Mouse (Mus musculus) liver, embryonic 13.5 days (tissue): ENCODE results near the gene Tbx15. TPM values are rescaled to one million over a fixed set of nuclear protein-coding genes. Genes with fewer than 3 reads are reported as not detected.
"Not testable (repeated sequence)": the region's sequence is repeated elsewhere in the genome, so short reads cannot be mapped to it uniquely, and the experiment has no call there.

Experiments used
- ATAC-seq: fragments of 200-750 bp; cut with Nextera tagmentation; 2 replicates; pipeline ENCODE4 v1.8.0; 2017; ENCODE audit warnings: low read depth, mild to moderate bottlenecking, moderate number of reproducible peaks, moderate library complexity
- DNase-seq: peaks from one replicate; pipeline ENCODE4 v3.0.0; 2022
- H3K27ac ChIP-seq: fragments of 300-500 bp; sonication (generic); 2 replicates; pipeline ENCODE4 v1.5.1; 2015; ENCODE audit warnings: moderate library complexity, mild to moderate bottlenecking, inconsistent platforms
- H3K27me3 ChIP-seq: fragments of 300-500 bp; sonication (generic); 2 replicates; pipeline ENCODE4 v1.6.1; 2015; ENCODE audit warnings: mild to moderate bottlenecking, inconsistent platforms
- H3K36me3 ChIP-seq: fragments of 300-500 bp; sonication (generic); 2 replicates; pipeline ENCODE4 v1.6.1; 2015; ENCODE audit warnings: mild to moderate bottlenecking, inconsistent platforms
- H3K4me1 ChIP-seq: fragments of 300-500 bp; sonication (generic); replicated peaks from 2 replicates; pipeline ENCODE4 v1.6.1; 2015; ENCODE audit warnings: inconsistent platforms
- H3K4me2 ChIP-seq: fragments of 300-500 bp; sonication (generic); 2 replicates; pipeline ENCODE4 v1.6.1; 2015; ENCODE audit warnings: inconsistent platforms, mild to moderate bottlenecking, moderate library complexity
- H3K4me3 ChIP-seq: fragments of 300-500 bp; sonication (generic); replicated peaks from 2 replicates; pipeline ENCODE4 v1.5.1; 2015; ENCODE audit warnings: mild to moderate bottlenecking, inconsistent platforms
- H3K9ac ChIP-seq: fragments of 300-500 bp; sonication (generic); 2 replicates; pipeline ENCODE4 v1.6.1; 2015; ENCODE audit warnings: mild to moderate bottlenecking, inconsistent platforms
- H3K9me3 ChIP-seq: fragments of 300-500 bp; sonication (generic); replicated peaks from 2 replicates; pipeline ENCODE4 v1.6.1; 2016; ENCODE audit warnings: inconsistent platforms
- WGBS: fragments of 180-500 bp; shearing (Covaris S2); methylation state at CpG from one replicate; pipeline ENCODE4 v1.1.7; 2015; ENCODE audit not compliant: insufficient replicate concordance; 5-methylcytosine and 5-hydroxymethylcytosine counted together
- polyA plus RNA-seq: library from polyadenylated mRNA; unstranded; fragments of >200 nt; fragmentation: Nextera tagmentation; extraction: Ambion mirVana; gene quantifications from 2 replicates; pipeline ENCODE4 v1.2.1, GENCODE M21; 2015

Gene Tbx15
- polyA plus RNA-seq, 1 experiment from 2014 or later = 0.07 TPM

- 23% methylated on average over 2 of the region's 2 CpGs for WGBS
- Histone ChIP-seq H3K4me2 (no peak overlapping the region), H3K4me3 (no peak overlapping the region), H3K4me1 (no peaks in the 10 kb centered on the region), H3K9ac (no peak overlapping the region), H3K27me3 (no peaks in the 10 kb centered on the region), H3K9me3 (no peaks in the 10 kb centered on the region), H3K36me3 (no peaks in the 10 kb centered on the region), H3K27ac (no peak overlapping the region)
- ATAC-seq = no peak
- no peak for DNase-seq
Observed at GRCm38 (mm10) chr3:99288302-99288701, 48.1 kb downstream of the Tbx15 start.

- Histone ChIP-seq H3K27ac (no peak overlapping the region), H3K9me3 (no peaks in the 10 kb centered on the region), H3K4me3 (no peak overlapping the region), H3K4me1 (no peaks in the 10 kb centered on the region), H3K4me2 (no peak overlapping the region), H3K36me3 (no peaks in the 10 kb centered on the region), H3K9ac (no peak overlapping the region), H3K27me3 (no peaks in the 10 kb centered on the region)
- DNase-seq (no peak), ATAC-seq (no peak)
- 41% methylated on average over 6 of the region's 6 CpGs for whole genome bisulfite sequencing
Observed at GRCm38 (mm10) chr3:99290064-99290702, 50.0 kb downstream of the Tbx15 start.

GRCm38 (mm10) chr3:99290878-99291277 lies 50.7 kb downstream of the Tbx15 start:
- 48% methylated on average over 2 of the region's 2 CpGs for WGBS
- Histone ChIP-seq H3K36me3 (no peaks in the 10 kb centered on the region), H3K27ac (no peak overlapping the region), H3K4me1 (no peaks in the 10 kb centered on the region), H3K27me3 (no peaks in the 10 kb centered on the region), H3K4me3 (no peak overlapping the region), H3K9ac (no peak overlapping the region), H3K9me3 (no peaks in the 10 kb centered on the region), H3K4me2 (no peak overlapping the region)
- DNase-seq (no peak), ATAC-seq (no peak)

GRCm38 (mm10) chr3:99291386-99291785 lies 51.2 kb downstream of the Tbx15 start:
- Histone ChIP-seq H3K9ac (no peak overlapping the region), H3K9me3 (no peaks in the 10 kb centered on the region), H3K4me1 (no peaks in the 10 kb centered on the region), H3K27me3 (no peaks in the 10 kb centered on the region), H3K4me2 (no peak overlapping the region), H3K4me3 (no peak overlapping the region), H3K27ac (no peak overlapping the region), H3K36me3 (no peaks in the 10 kb centered on the region)
- no peak for DNase-seq
- no peak for ATAC-seq

- Histone ChIP-seq H3K9me3 (no peaks in the 10 kb centered on the region), H3K4me1 (no peaks in the 10 kb centered on the region), H3K36me3 (no peaks in the 10 kb centered on the region), H3K27me3 (no peaks in the 10 kb centered on the region), H3K4me3 (no peak overlapping the region), H3K9ac (no peak overlapping the region), H3K4me2 (no peak overlapping the region), H3K27ac (no peak overlapping the region)
- WGBS = 65% methylated on average over 3 of the region's 3 CpGs
- ATAC-seq (no peak), DNase-seq (no peak)
Observed at GRCm38 (mm10) chr3:99292531-99292931, 52.4 kb downstream of the Tbx15 start.

- H3K9ac ChIP-seq, DNase-seq, H3K27ac ChIP-seq, ATAC-seq, H3K9me3 ChIP-seq, H3K4me1 ChIP-seq, H3K4me2 ChIP-seq, H3K4me3 ChIP-seq, H3K27me3 ChIP-seq, H3K36me3 ChIP-seq: not testable (repeated sequence)
- 33% methylated on average over 1 of the region's 1 CpGs for WGBS
Observed at GRCm38 (mm10) chr3:99294209-99294608, 54.0 kb downstream of the Tbx15 start.

GRCm38 (mm10) chr3:99295301-99295700 lies 55.1 kb downstream of the Tbx15 start:
- H3K4me1 ChIP-seq = no peaks in the 10 kb centered on the region
- no peak for DNase-seq
- no peaks in the 10 kb centered on the region for H3K9me3 ChIP-seq
- no peak overlapping the region for H3K27ac ChIP-seq
- H3K9ac ChIP-seq = no peak overlapping the region
- WGBS = 66% methylated on average over 2 of the region's 2 CpGs
- no peak for ATAC-seq
- H3K36me3 ChIP-seq = no peaks in the 10 kb centered on the region
- no peak overlapping the region for H3K4me3 ChIP-seq
- H3K27me3 ChIP-seq = no peaks in the 10 kb centered on the region
- H3K4me2 ChIP-seq = no peak overlapping the region

DNA sequence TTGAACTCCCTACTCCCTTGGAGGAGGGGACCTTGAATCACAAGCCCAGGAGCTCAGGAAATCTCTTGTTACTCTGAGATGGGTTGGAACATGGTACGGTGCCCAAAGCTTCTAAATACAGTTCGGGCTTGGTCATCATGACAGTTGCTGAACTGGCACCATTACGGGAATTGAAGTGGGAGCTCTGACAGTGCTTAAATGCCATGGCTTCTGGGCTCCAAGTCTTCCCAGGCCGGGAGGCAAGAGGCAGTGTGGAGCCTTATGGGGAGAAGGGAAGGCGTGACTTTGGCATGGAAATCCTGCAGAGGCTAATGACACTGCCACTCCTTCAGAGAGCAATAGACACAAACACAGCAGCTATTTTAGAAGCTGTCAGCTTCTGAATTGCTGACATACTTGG lies 56.0 kb downstream of the Tbx15 start:
- H3K4me2 ChIP-seq = no peak overlapping the region
- no peak overlapping the region for H3K4me3 ChIP-seq
- no peak for DNase-seq
- 55% methylated on average over 5 of the region's 5 CpGs for WGBS
- no peak overlapping the region for H3K27ac ChIP-seq
- no peaks in the 10 kb centered on the region for H3K36me3 ChIP-seq
- H3K4me1 ChIP-seq = no peaks in the 10 kb centered on the region
- no peak for ATAC-seq
- no peak overlapping the region for H3K9ac ChIP-seq
- H3K9me3 ChIP-seq = no peaks in the 10 kb centered on the region
- no peaks in the 10 kb centered on the region for H3K27me3 ChIP-seq

DNA sequence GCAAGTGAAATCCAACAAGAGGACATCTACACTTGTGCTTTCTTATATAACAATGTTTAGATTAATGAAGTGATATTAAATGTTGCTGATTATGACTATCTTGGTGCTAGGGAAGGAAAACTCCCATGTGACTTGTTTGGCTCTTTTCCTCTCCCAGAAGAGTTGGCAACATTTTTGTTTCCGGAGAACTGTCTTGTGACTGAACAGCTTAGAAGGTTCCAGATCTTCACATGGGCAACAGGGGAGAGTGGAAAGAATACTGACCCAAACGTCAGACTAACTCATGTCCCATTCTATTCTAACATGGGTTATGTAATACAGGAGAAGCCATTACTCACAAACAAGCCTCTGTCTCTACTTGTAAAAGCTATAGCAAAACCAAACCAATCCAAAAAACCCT lies 60.7 kb downstream of the Tbx15 start:
- Histone ChIP-seq H3K4me2 (no peak overlapping the region), H3K4me3 (no peak overlapping the region), H3K9me3 (no peaks in the 10 kb centered on the region), H3K27me3 (no peaks in the 10 kb centered on the region), H3K36me3 (no peaks in the 10 kb centered on the region), H3K27ac (no peak overlapping the region), H3K9ac (no peak overlapping the region), H3K4me1 (no peaks in the 10 kb centered on the region)
- ATAC-seq (no peak), DNase-seq (no peak)
- 53% methylated on average over 2 of the region's 2 CpGs for WGBS

- H3K4me1 ChIP-seq = no peaks in the 10 kb centered on the region
- WGBS = 47% methylated on average over 2 of the region's 2 CpGs
- H3K4me3 ChIP-seq = no peak overlapping the region
- no peak overlapping the region for H3K27ac ChIP-seq
- no peaks in the 10 kb centered on the region for H3K9me3 ChIP-seq
- H3K4me2 ChIP-seq = no peak overlapping the region
- no peaks in the 10 kb centered on the region for H3K36me3 ChIP-seq
- H3K9ac ChIP-seq = no peak overlapping the region
- H3K27me3 ChIP-seq = no peaks in the 10 kb centered on the region
- ATAC-seq (no peak), DNase-seq (no peak)
Observed at GRCm38 (mm10) chr3:99310877-99311276, 70.7 kb downstream of the Tbx15 start.

GRCm38 (mm10) chr3:99311943-99312635 lies 71.9 kb downstream of the Tbx15 start:
- ATAC-seq (no peak), DNase-seq (no peak)
- no peaks in the 10 kb centered on the region for H3K27me3 ChIP-seq
- no peaks in the 10 kb centered on the region for H3K36me3 ChIP-seq
- H3K9ac ChIP-seq = no peak overlapping the region
- no peak overlapping the region for H3K27ac ChIP-seq
- no peaks in the 10 kb centered on the region for H3K9me3 ChIP-seq
- no peaks in the 10 kb centered on the region for H3K4me1 ChIP-seq
- 53% methylated on average over 7 of the region's 7 CpGs for WGBS
- H3K4me2 ChIP-seq = no peak overlapping the region
- H3K4me3 ChIP-seq = no peak overlapping the region

- Histone ChIP-seq H3K4me2 (no peak overlapping the region), H3K9ac (no peak overlapping the region), H3K4me3 (no peak overlapping the region), H3K27me3 (no peaks in the 10 kb centered on the region), H3K4me1 (no peaks in the 10 kb centered on the region), H3K9me3 (no peaks in the 10 kb centered on the region), H3K27ac (no peak overlapping the region), H3K36me3 (no peaks in the 10 kb centered on the region)
- DNase-seq (no peak), ATAC-seq (no peak)
- WGBS = 52% methylated on average over 2 of the region's 2 CpGs
Observed at GRCm38 (mm10) chr3:99322345-99322744, 82.2 kb downstream of the Tbx15 start.
